Mouse (Mus musculus) embryo, embryonic 11.5 days (tissue): ENCODE data around the gene Slfn4.
"Not testable (repeated sequence)": the region's sequence is repeated elsewhere in the genome, so short reads cannot be mapped to it uniquely, and the experiment has no call there.

Experiments
- DNase-seq: peaks from one replicate; pipeline ENCODE4 v3.0.0-alpha.2; 2012; ENCODE audit warnings: low read depth, low spot score

Slfn4 gene

GRCm38 (mm10) chr11:83174948-83175539, at the start of gene Slfn4:
Slfn4 (plus strand) TSS chr11:83175186.
- DNase-seq, result no peak

GRCm38 (mm10) chr11:83125633-83126032, 49.4 kb upstream of the Slfn4 start:
- DNase-seq, result not testable (repeated sequence)

GRCm38 (mm10) chr11:83137253-83137652, 37.7 kb upstream of the Slfn4 start:
- DNase-seq, result not testable (repeated sequence)

GRCm38 (mm10) chr11:83148939-83149338, 26.0 kb upstream of the Slfn4 start:
- DNase-seq, result not testable (repeated sequence)

- no peak for DNase-seq
Measured at GRCm38 (mm10) chr11:83191134-83191893, 16.3 kb downstream of the Slfn4 start, which contains the start of gene Slfn3. Slfn3 (plus strand) TSS chr11:83191330.

- DNase-seq, result peak; percentile 13
Measured at GRCm38 (mm10) chr11:83192001-83192400, 17.0 kb downstream of the Slfn4 start.

GRCm38 (mm10) chr11:83205002-83205401, 30.0 kb downstream of the Slfn4 start:
- DNase-seq, result no peak

GRCm38 (mm10) chr11:83216119-83216518, 41.1 kb downstream of the Slfn4 start:
- no peak for DNase-seq

- no peak for DNase-seq
Measured at GRCm38 (mm10) chr11:83221328-83221877, 46.4 kb downstream of the Slfn4 start.

- DNase-seq, result no peak
Measured at GRCm38 (mm10) chr11:83223367-83223766, 48.4 kb downstream of the Slfn4 start.

- DNase-seq, result not testable (repeated sequence)
Measured at GRCm38 (mm10) chr11:83223793-83224192, 48.8 kb downstream of the Slfn4 start.

GRCm38 (mm10) chr11:83224217-83224616, 49.2 kb downstream of the Slfn4 start:
- DNase-seq, result no peak

GRCm38 (mm10) chr11:83224750-83225149, 49.8 kb downstream of the Slfn4 start:
- no peak for DNase-seq

GRCm38 (mm10) chr11:83225371-83225960, 50.5 kb downstream of the Slfn4 start:
- no peak for DNase-seq

- no peak for DNase-seq
Measured at GRCm38 (mm10) chr11:83227926-83228723, 53.1 kb downstream of the Slfn4 start.

GRCm38 (mm10) chr11:83230966-83231365, 56.0 kb downstream of the Slfn4 start:
- DNase-seq, result no peak

- not testable (repeated sequence) for DNase-seq
Measured at GRCm38 (mm10) chr11:83233621-83234020, 58.6 kb downstream of the Slfn4 start.

GRCm38 (mm10) chr11:83237390-83237789, 62.4 kb downstream of the Slfn4 start:
- DNase-seq, result not testable (repeated sequence)

- DNase-seq, result no peak
Measured at GRCm38 (mm10) chr11:83238389-83238788, 63.4 kb downstream of the Slfn4 start.

GRCm38 (mm10) chr11:83239811-83240210, 64.8 kb downstream of the Slfn4 start:
- DNase-seq, result no peak
